Mouse (Mus musculus) urinary bladder, adult 18-20 months (tissue): ENCODE results near the gene Gm4553.
"Not testable (repeated sequence)": the region's sequence is repeated elsewhere in the genome, so short reads cannot be mapped to it uniquely, and the experiment has no call there.

Experiments
- DNase-seq, 2 experiments: peaks; one replicate each; pipeline ENCODE4 v3.0.0; 2022; ENCODE audit warnings: low spot score in 2 of 2, mixed read lengths in 2 of 2

The Gm4553 gene

DNA sequence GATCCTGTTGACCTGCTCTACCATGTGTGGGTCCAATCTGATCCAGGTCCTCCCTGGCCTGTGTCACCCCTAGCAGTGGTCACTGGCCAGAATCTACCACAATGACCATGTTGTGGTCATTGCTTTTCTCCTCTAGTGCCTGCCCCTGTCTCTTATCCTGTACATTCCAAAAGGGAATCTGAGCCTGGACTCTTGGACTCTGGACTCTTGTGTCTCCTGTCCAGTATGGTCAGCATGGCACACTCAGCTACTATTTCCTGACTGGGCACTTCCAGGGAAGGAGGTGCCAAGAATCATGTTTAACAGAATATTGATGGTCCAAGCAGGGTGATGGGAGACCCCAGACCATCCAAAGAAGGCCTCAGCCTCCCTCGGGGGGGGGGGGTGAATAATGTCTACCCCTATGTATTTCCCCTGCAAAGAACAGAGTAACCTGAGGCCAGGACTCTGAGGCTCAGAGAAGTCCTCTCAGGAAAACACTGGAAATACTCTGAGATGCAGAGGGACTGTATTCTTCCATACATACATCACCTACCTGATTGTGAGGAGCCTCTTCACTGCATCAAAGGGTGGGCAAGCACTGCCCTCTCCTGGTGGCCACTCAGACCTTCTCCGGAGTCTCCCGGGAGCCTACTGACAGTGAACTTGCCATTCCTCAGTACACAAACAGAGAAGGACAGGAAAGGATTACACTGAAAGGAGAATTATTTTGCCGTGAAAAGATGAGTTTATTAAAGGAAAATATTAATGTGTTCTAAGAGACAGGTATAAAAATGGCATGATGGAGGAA lies 31.1 kb downstream of the Gm4553 start:
- no peak for DNase-seq

DNA sequence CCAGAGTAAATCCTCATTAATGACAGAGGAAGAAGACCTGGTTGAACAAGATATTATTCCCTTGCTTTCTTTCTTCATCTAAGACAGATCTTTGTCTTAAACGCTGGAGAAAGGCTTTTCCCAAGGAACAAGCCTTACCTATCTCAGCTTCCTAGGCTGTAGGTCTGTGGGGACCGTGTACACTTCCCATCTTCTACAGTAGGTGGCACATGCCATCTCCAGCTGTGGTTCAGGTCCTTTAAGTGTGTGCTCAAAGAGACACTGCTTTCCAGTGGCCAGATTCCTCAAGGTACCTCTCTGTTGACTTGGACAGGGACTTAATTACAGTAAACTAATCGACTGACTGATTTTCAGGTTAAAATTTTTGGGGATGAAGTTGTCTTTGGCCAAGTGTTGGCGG lies 36.7 kb downstream of the Gm4553 start:
- DNase-seq, result no peak

DNA sequence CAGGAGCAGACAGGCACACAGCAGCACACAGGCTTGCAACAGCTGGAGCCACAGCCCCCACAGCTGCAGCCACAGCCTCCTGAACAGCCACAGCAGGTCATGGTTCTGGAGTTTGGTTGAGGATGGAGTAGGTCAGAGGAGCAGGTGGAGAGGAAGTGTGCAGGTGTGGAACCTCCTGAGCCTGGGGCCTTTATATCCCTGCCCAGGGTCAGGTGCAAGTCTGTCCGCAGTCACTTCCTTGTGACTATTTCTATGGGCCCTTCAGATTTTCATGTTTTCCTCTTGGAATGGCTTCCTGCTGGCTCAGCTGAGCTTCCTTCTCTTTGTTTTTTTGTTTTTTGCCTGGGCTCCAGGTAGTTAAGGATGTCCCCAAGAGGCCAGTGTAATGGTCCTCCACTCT lies 44.9 kb downstream of the Gm4553 start, which contains the start of gene Gm45618:
Gm45618 (minus strand) TSS at position 101 of the 400 bp plus-strand sequence.
- DNase-seq, result not testable (repeated sequence)

DNA sequence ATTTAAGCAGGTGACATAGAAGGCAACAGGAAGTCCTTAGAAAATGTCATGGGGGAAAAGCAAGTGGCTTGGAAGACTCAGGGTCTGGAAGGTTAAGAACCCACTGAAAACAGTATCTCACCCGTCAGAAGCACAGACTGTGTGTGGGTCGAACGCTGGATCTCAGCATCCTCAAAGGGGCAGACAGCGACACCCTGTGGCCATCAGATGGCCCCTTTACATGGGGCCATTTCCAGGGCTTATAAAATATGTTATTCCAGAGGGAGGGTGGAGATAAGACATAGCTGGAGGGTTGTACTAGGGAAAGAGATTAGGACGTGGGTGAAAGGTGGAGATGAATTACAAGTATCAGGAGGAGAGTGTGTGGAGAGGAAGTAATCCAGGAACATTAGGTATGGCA lies 45.9 kb downstream of the Gm4553 start:
- no peak for DNase-seq
